Mouse (Mus musculus) cortical plate, adult 2 months (tissue): Measurements from ENCODE around the gene Nr2f2. TPM values are rescaled to one million over a fixed set of nuclear protein-coding genes. Genes with fewer than 3 reads are reported as not detected.

Experiments
- H3K27ac ChIP-seq: fragments of 200-500 bp; 2 replicates; pipeline ENCODE4 v1.5.1; 2012; ENCODE audit warnings: low read length, control low read depth, inconsistent platforms; ENCODE audit not compliant: insufficient read depth
- H3K4me1 ChIP-seq: fragments of 200-500 bp; 2 replicates; pipeline ENCODE4 v1.6.1; 2011; ENCODE audit warnings: low read length; ENCODE audit not compliant: control insufficient read depth, insufficient read depth
- H3K4me3 ChIP-seq: fragments of 200-500 bp; 2 replicates; pipeline ENCODE4 v1.5.1; 2011; ENCODE audit warnings: mild to moderate bottlenecking, low read length, control low read depth; ENCODE audit not compliant: insufficient read depth
- CTCF ChIP-seq: fragments of 200-500 bp; IDR thresholded peaks from 2 replicates; pipeline ENCODE4 v1.5.1; 2011; ENCODE audit warnings: mild to moderate bottlenecking, control low read depth, low read length; ENCODE audit not compliant: insufficient read depth; ENCODE audit errors: extremely low read depth
- POLR2A ChIP-seq: fragments of 200-500 bp; IDR thresholded peaks from 2 replicates; pipeline ENCODE4 v1.6.1; 2011; ENCODE audit warnings: mild to moderate bottlenecking, low read length, control low read depth; ENCODE audit not compliant: insufficient read depth; ENCODE audit errors: extremely low read depth
- polyA plus RNA-seq: library from polyadenylated mRNA; depleted of rRNA; stranded (reverse); fragments of >200 nt; gene quantifications from 2 replicates; pipeline ENCODE4 v1.2.3, GENCODE M21; 2012

Gene Nr2f2
- polyA plus RNA-seq, 1 experiment: 21.2 TPM

- H3K4me3 ChIP-seq: peak overlapping the region; percentile 49; the same call in 1 of the 2 replicates
- TF ChIP-seq CTCF (no peak), POLR2A (no peak)
- H3K4me1 ChIP-seq: no peaks in the 10 kb centered on the region
- H3K27ac ChIP-seq: no peak overlapping the region
Measured at GRCm38 (mm10) chr7:70366808-70367095, 217 bp upstream of the Nr2f2 start.

DNA sequence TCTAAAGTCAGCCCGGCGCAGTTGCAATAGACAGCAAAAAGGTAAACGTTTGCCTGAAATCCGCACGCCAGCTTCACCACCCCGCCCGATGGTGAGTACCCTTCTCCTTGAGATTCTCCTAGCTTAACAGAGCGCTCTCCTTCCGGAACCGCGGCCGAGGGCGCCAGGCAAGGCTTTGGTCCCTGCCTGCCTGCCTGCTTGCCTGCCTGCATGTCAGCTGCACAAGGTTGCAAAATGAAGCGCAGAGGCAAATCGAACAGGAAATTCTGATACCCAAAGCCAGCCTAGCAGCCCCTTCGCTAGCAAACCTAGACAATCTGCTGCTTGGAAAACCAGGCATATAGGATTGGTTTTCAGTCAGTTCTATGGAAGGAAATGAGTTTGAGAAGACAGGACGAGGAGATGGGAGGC lies 1.1 kb downstream of the Nr2f2 start:
- no peak for TF ChIP-seq POLR2A
- no peak for TF ChIP-seq CTCF
- Histone ChIP-seq H3K4me1 (no peaks in the 10 kb centered on the region), H3K4me3 (peak overlapping the region; percentile 49), H3K27ac (no peak overlapping the region)

DNA sequence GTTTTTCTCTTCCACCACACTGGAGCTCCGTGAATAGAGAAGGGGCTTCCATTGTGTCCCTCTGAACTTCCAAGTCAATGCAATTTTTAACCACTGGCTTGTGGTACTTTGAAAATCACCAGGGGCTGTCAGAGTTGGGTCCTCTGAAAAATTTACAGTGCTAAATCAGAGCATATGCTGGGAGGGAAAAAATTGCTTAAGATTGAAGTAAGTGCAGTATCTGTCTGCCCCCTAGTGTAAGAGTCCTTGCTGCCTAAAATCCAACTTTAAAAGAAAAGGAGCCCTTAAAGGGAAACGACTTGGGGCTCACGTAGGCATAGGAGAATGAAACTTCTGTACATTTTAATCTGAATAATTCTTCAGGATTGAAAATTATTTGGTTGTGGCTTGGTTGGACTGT lies 1.7 kb downstream of the Nr2f2 start:
- Histone ChIP-seq H3K4me1 (no peaks in the 10 kb centered on the region), H3K27ac (no peak overlapping the region), H3K4me3 (peak overlapping the region; percentile 49)
- peak; percentile 10; the same call in 1 of the 2 replicates for TF ChIP-seq CTCF
- no peak for TF ChIP-seq POLR2A

GRCm38 (mm10) chr7:70363351-70363750 lies 3.2 kb downstream of the Nr2f2 start:
- no peak overlapping the region for H3K4me3 ChIP-seq
- TF ChIP-seq POLR2A (no peak), CTCF (no peak)
- no peaks in the 10 kb centered on the region for H3K4me1 ChIP-seq
- no peak overlapping the region for H3K27ac ChIP-seq

- H3K27ac ChIP-seq: no peak overlapping the region
- H3K4me1 ChIP-seq: no peaks in the 10 kb centered on the region
- TF ChIP-seq POLR2A (no peak), CTCF (no peak)
- H3K4me3 ChIP-seq: peak overlapping the region; percentile 55
Measured at GRCm38 (mm10) chr7:70362526-70363170, 3.9 kb downstream of the Nr2f2 start.

GRCm38 (mm10) chr7:70361383-70362364 lies 4.9 kb downstream of the Nr2f2 start:
- no peaks in the 10 kb centered on the region for H3K4me1 ChIP-seq
- TF ChIP-seq POLR2A: peak; percentile 68; the same call in 1 of the 2 replicates
- no peak for TF ChIP-seq CTCF
- peak overlapping the region; percentile 55 for H3K4me3 ChIP-seq
- H3K27ac ChIP-seq: peak overlapping the region; percentile 76

- H3K4me3 ChIP-seq: peak overlapping the region; percentile 61
- no peaks in the 10 kb centered on the region for H3K4me1 ChIP-seq
- TF ChIP-seq POLR2A (no peak), CTCF (no peak)
- H3K27ac ChIP-seq: peak overlapping the region; percentile 76
Measured at GRCm38 (mm10) chr7:70360611-70361382, 5.7 kb downstream of the Nr2f2 start.

DNA sequence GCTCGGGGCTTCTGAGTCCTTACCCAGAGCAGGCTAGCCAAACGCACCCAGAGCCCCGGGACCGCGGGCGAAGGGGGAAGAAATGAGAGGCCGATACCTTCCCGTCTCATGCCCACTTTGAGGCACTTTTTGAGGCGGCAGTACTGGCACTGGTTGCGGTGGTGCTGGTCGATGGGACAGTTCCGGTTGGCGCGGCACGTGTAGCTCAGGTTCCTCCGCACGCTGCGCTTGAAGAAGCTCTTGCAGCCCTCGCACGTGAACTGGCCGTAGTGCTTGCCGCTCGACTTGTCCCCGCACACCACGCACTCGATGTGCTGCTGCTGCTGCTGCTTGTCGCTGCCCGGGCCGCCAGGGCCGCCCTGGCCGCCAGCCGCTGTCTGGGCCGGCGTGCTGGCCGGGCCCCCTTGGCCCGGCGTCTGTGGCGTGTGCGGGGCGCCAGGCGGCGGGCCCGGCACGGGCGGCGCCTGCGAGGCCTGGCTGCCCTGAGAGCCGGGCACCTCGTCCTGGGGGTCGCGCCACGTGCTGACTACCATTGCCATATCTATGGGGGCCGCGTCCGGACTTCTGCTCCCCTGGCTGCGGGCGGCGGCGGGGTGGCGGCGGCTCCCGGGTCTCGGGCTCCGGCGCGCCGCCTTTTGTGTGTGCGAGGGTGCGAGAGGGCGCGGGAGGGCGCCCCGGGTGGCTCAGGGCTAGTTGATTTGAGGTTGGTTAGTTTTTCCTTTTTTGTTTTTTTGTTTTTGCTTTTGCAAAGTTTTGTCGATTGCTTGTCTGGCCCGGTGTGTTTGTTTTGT lies 6.5 kb downstream of the Nr2f2 start:
- TF ChIP-seq POLR2A (no peak), CTCF (no peak)
- peak overlapping the region; percentile 61 for H3K4me3 ChIP-seq
- no peaks in the 10 kb centered on the region for H3K4me1 ChIP-seq
- H3K27ac ChIP-seq: peak overlapping the region; percentile 90
